Mouse (Mus musculus): ENCODE measurements around the gene Efhd2. TPM values are rescaled to one million over a fixed set of nuclear protein-coding genes. Genes with fewer than 3 reads are reported as not detected.

Gene Efhd2
- polyA plus RNA-seq, 1 experiment from 2014 or later: 111 TPM

DNA sequence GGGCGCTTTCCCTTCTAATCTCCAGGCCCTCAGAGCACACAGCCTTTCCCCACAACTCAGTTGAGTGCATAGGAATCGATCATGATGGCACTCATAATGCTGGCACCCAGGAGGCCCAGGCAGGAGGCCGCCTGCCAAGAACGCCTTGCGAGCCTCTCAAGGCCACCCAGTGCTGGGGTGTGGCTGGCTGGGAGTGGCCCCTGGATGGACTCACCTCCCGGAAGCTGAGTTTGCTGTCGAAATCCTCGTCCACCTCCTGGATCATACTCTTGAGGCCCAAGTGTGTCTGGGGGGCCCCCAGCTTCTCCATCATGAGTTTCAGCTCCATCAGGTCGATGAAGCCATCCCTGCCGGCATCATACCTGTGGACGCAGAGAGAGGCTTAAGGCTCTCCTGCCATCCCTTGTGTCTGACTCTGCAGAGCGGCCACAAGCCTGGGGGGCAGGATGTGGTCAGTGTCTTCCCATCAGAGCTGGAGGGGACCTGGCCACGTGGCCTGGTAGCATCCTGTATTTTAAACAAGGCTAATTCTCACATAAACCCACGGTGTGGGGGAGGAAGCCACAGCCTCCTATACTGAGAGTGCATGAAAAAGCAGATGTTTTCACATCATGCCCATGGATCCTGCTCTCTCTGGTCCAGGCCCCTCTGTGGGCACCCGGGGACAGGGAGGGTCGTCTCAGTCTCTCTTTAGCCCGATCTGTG lies 13.0 kb downstream of the Efhd2 start:
- Histone ChIP-seq H3K9ac (ENCODE audit: low read length) (no peak overlapping the region), H3K4me1 (replicated peaks; ENCODE audit: control insufficient read depth, insufficient read depth) (peaks cover under 1% of the 10 kb centered on the region; the same call in 1 of the 2 replicates), H3K4me3 (ENCODE audit: low read depth, low read length) (no peak overlapping the region), H3K27me3 (ENCODE audit: control insufficient read depth, insufficient read depth, low read length) (no peaks in the 10 kb centered on the region), H3K27ac (replicated peaks) (peak overlapping the region; percentile 46; the same call in 1 of the 2 replicates), H3K9me3 (ENCODE audit: control insufficient read depth, low read length) (no peaks in the 10 kb centered on the region), H3K36me3 (ENCODE audit: control insufficient read depth, insufficient read depth, low read length) (peaks cover 7% of the 10 kb centered on the region), H3K4me2 (replicated peaks; ENCODE audit: low read depth) (no peak overlapping the region)
- 81% methylated on average over 17 of the region's 17 CpGs for WGBS
- DNase-seq (ENCODE audit: low spot score) (peak; percentile 70), ATAC-seq (ENCODE audit: low FRiP score, low TSS enrichment) (peak; percentile 30)
- TF ChIP-seq CTCF (IDR thresholded peaks at IDR 0.05; ENCODE audit: low read depth): no peak
- no peak for TF ChIP-seq EP300 (optimal IDR thresholded peaks at IDR 0.05)

DNA sequence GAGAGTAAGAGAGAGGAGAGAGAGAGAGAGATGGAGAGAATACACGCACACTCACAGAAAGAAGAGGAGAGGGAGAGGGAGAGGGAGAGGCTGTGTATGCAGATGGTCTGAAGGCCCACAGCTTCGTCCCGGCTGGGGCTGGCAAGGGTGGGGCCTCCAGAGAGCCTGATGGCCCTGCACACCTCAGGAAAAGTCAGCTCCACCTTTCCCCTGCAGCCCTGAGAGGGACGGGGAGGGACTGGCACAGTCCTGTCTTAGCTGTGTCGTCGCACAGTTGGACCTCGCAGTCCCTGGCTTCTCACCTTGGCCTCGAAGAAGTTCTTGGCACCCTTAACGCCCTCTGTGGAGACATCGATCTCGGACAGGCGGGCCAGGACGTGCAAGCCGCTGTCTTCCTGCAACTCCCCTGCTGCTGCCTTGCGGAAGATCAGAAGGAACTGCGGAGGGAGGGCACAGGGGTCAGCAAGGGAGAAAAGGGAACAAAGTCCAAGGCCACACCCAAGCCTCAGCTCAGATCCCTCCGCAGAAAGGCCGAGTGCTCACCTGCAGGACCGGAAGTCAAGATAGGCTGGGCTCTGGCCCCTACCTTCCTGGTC lies 14.4 kb downstream of the Efhd2 start:
- no peak overlapping the region; the same call in 1 of the 2 replicates for H3K27ac ChIP-seq (replicated peaks)
- H3K4me1 ChIP-seq (replicated peaks; ENCODE audit: control insufficient read depth, insufficient read depth): no peaks in the 10 kb centered on the region
- no peaks in the 10 kb centered on the region for H3K27me3 ChIP-seq (ENCODE audit: control insufficient read depth, insufficient read depth, low read length)
- H3K9me3 ChIP-seq (ENCODE audit: control insufficient read depth, low read length): no peaks in the 10 kb centered on the region
- peak; percentile 49 for ATAC-seq (ENCODE audit: low FRiP score, low TSS enrichment)
- H3K36me3 ChIP-seq (ENCODE audit: control insufficient read depth, insufficient read depth, low read length): peaks cover 7% of the 10 kb centered on the region
- 55% methylated on average over 19 of the region's 19 CpGs for WGBS
- no peak overlapping the region for H3K9ac ChIP-seq (ENCODE audit: low read length)
- TF ChIP-seq CTCF (IDR thresholded peaks at IDR 0.05; ENCODE audit: low read depth) (no peak), EP300 (optimal IDR thresholded peaks at IDR 0.05) (no peak)
- DNase-seq (ENCODE audit: low spot score): peak; percentile 81
- H3K4me2 ChIP-seq (replicated peaks; ENCODE audit: low read depth): no peak overlapping the region
- H3K4me3 ChIP-seq (ENCODE audit: low read depth, low read length): no peak overlapping the region

DNA sequence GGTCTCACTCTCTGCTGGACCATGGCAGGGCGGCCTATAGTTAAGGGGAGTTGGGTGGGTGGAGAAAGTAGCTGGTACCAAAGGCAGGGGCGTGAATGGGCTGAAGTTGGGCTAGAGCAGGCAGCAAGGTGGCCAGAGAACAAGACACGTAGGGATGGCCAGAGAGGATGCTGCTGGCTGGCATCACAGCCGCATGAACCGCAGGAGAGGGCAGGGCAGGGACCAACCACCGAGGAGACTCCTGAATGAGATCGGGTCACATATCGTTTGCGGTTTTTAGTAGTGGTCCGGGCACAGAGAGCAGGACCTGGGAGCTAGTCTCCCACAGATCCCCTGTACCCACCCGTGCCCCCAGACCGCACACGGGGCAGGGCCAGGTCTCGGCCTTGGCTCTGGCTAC lies 15.4 kb downstream of the Efhd2 start:
- Histone ChIP-seq H3K27ac (replicated peaks) (no peak overlapping the region), H3K4me2 (replicated peaks; ENCODE audit: low read depth) (no peak overlapping the region), H3K4me3 (ENCODE audit: low read depth, low read length) (no peak overlapping the region), H3K36me3 (ENCODE audit: control insufficient read depth, insufficient read depth, low read length) (peaks cover 7% of the 10 kb centered on the region), H3K9ac (ENCODE audit: low read length) (no peak overlapping the region), H3K27me3 (ENCODE audit: control insufficient read depth, insufficient read depth, low read length) (no peaks in the 10 kb centered on the region), H3K9me3 (ENCODE audit: control insufficient read depth, low read length) (no peaks in the 10 kb centered on the region), H3K4me1 (replicated peaks; ENCODE audit: control insufficient read depth, insufficient read depth) (no peaks in the 10 kb centered on the region)
- no peak for ATAC-seq (ENCODE audit: low FRiP score, low TSS enrichment)
- 97% methylated on average over 14 of the region's 14 CpGs for WGBS
- DNase-seq (ENCODE audit: low spot score): no peak
- TF ChIP-seq CTCF (IDR thresholded peaks at IDR 0.05; ENCODE audit: low read depth) (no peak), EP300 (optimal IDR thresholded peaks at IDR 0.05) (no peak)

GRCm38 (mm10) chr4:141858501-141858900 lies 16.2 kb downstream of the Efhd2 start:
- Histone ChIP-seq H3K4me3 (ENCODE audit: low read depth, low read length) (no peak overlapping the region), H3K9ac (ENCODE audit: low read length) (no peak overlapping the region), H3K27ac (replicated peaks) (0 out of 2 replicates have a peak overlapping the region, but pooled peaks have one; percentile 30), H3K9me3 (ENCODE audit: control insufficient read depth, low read length) (no peaks in the 10 kb centered on the region), H3K36me3 (ENCODE audit: control insufficient read depth, insufficient read depth, low read length) (peaks cover 7% of the 10 kb centered on the region), H3K4me2 (replicated peaks; ENCODE audit: low read depth) (no peak overlapping the region), H3K4me1 (replicated peaks; ENCODE audit: control insufficient read depth, insufficient read depth) (no peaks in the 10 kb centered on the region), H3K27me3 (ENCODE audit: control insufficient read depth, insufficient read depth, low read length) (no peaks in the 10 kb centered on the region)
- DNase-seq (ENCODE audit: low spot score) (no peak), ATAC-seq (ENCODE audit: low FRiP score, low TSS enrichment) (no peak)
- no peak for TF ChIP-seq CTCF (IDR thresholded peaks at IDR 0.05; ENCODE audit: low read depth)
- 56% methylated on average over 20 of the region's 20 CpGs for WGBS

- no peaks in the 10 kb centered on the region for H3K4me1 ChIP-seq (replicated peaks; ENCODE audit: control insufficient read depth, insufficient read depth)
- H3K36me3 ChIP-seq (ENCODE audit: control insufficient read depth, insufficient read depth, low read length): peaks cover 7% of the 10 kb centered on the region
- no peak overlapping the region for H3K4me2 ChIP-seq (replicated peaks; ENCODE audit: low read depth)
- no peaks in the 10 kb centered on the region for H3K27me3 ChIP-seq (ENCODE audit: control insufficient read depth, insufficient read depth, low read length)
- peak; percentile 97 for TF ChIP-seq CTCF (IDR thresholded peaks at IDR 0.05; ENCODE audit: low read depth)
- TF ChIP-seq EP300 (optimal IDR thresholded peaks at IDR 0.05): no peak
- no peak overlapping the region for H3K9ac ChIP-seq (ENCODE audit: low read length)
- H3K9me3 ChIP-seq (ENCODE audit: control insufficient read depth, low read length): no peaks in the 10 kb centered on the region
- peak; percentile 89 for DNase-seq (ENCODE audit: low spot score)
- 0 out of 2 replicates have a peak overlapping the region, but pooled peaks have one; percentile 25 for H3K27ac ChIP-seq (replicated peaks)
- H3K4me3 ChIP-seq (ENCODE audit: low read depth, low read length): no peak overlapping the region
- WGBS: 12% methylated on average over 10 of the region's 10 CpGs
- peak; percentile 45 for ATAC-seq (ENCODE audit: low FRiP score, low TSS enrichment)
Observed at GRCm38 (mm10) chr4:141857422-141857930, 17.2 kb downstream of the Efhd2 start.

GRCm38 (mm10) chr4:141853437-141853836 lies 21.3 kb downstream of the Efhd2 start:
- H3K4me2 ChIP-seq (replicated peaks; ENCODE audit: low read depth): no peak overlapping the region
- H3K27me3 ChIP-seq (ENCODE audit: control insufficient read depth, insufficient read depth, low read length): no peaks in the 10 kb centered on the region
- no peak overlapping the region for H3K9ac ChIP-seq (ENCODE audit: low read length)
- H3K4me3 ChIP-seq (ENCODE audit: low read depth, low read length): no peak overlapping the region
- ATAC-seq (ENCODE audit: low FRiP score, low TSS enrichment) (no peak), DNase-seq (ENCODE audit: low spot score) (peak; percentile 68)
- no peaks in the 10 kb centered on the region for H3K4me1 ChIP-seq (replicated peaks; ENCODE audit: control insufficient read depth, insufficient read depth)
- TF ChIP-seq EP300 (optimal IDR thresholded peaks at IDR 0.05) (no peak), CTCF (IDR thresholded peaks at IDR 0.05; ENCODE audit: low read depth) (peak; percentile 88)
- H3K27ac ChIP-seq (replicated peaks): no peak overlapping the region
- WGBS: 64% methylated on average over 9 of the region's 9 CpGs
- no peaks in the 10 kb centered on the region for H3K9me3 ChIP-seq (ENCODE audit: control insufficient read depth, low read length)
- no peaks in the 10 kb centered on the region for H3K36me3 ChIP-seq (ENCODE audit: control insufficient read depth, insufficient read depth, low read length)
